Mouse (Mus musculus): ENCODE measurements at regions not wholly inside any gene's neighbourhood (a gene's known extent, or its start where the extent isn't known, plus 50 kb on each side); places are given as distances from the start of the nearest gene placed in this dataset.
A peak's percentile ranks its signal among the peaks of the same experiment; 100 is the strongest.

GRCm38 (mm10) chr5:29870537-29870936, 134.8 kb upstream of the Gm5129 start:
- no peak for ATAC-seq

- ATAC-seq, result no peak
Measured at GRCm38 (mm10) chr5:29875451-29875850, 137.5 kb upstream of the Il6 start.

GRCm38 (mm10) chr5:29887267-29887841, 125.6 kb upstream of the Il6 start:
- ATAC-seq, result no peak

- ATAC-seq, result no peak
Measured at GRCm38 (mm10) chr5:29892344-29892743, 120.6 kb upstream of the Il6 start.

GRCm38 (mm10) chr5:29892861-29893260, 120.1 kb upstream of the Il6 start:
- ATAC-seq, result no peak

GRCm38 (mm10) chr5:29893829-29894228, 119.1 kb upstream of the Il6 start:
- ATAC-seq, result peak; percentile 64

- no peak for ATAC-seq
Measured at GRCm38 (mm10) chr5:29894606-29895595, 118.0 kb upstream of the Il6 start.

GRCm38 (mm10) chr5:29897617-29898016, 115.3 kb upstream of the Il6 start:
- ATAC-seq, result no peak

GRCm38 (mm10) chr5:29901716-29902115, 111.2 kb upstream of the Il6 start:
- ATAC-seq, result peak; percentile 70

GRCm38 (mm10) chr5:29920295-29920694, 92.6 kb upstream of the Il6 start:
- peak; percentile 56 for ATAC-seq

- ATAC-seq, result no peak
Measured at GRCm38 (mm10) chr5:29925527-29925926, 87.4 kb upstream of the Il6 start.

- no peak for ATAC-seq
Measured at GRCm38 (mm10) chr5:29927594-29927993, 85.3 kb upstream of the Il6 start.

- ATAC-seq, result no peak
Measured at GRCm38 (mm10) chr5:29929381-29929780, 83.5 kb upstream of the Il6 start.

GRCm38 (mm10) chr5:29947225-29947624, 65.7 kb upstream of the Il6 start:
- no peak for ATAC-seq

GRCm38 (mm10) chr5:29948161-29948560, 64.8 kb upstream of the Il6 start:
- no peak for ATAC-seq

- ATAC-seq, result no peak
Measured at GRCm38 (mm10) chr5:29950456-29951170, 62.3 kb upstream of the Il6 start.

GRCm38 (mm10) chr5:29951381-29952350, 61.2 kb upstream of the Il6 start:
- ATAC-seq, result no peak
